Mouse (Mus musculus) E14TG2a.4 (cell line): ENCODE data around the gene Dnmbp.

ENCODE experiments used
- CTCF ChIP-seq: conservative IDR thresholded peaks from 2 replicates; pipeline ENCODE4 v1.5.1; 2014; ENCODE audit warnings: low read length
- NANOG ChIP-seq: IDR thresholded peaks from 2 replicates; pipeline ENCODE4 v1.6.1; 2014; ENCODE audit warnings: borderline replicate concordance, low read length, mixed read lengths

DNA sequence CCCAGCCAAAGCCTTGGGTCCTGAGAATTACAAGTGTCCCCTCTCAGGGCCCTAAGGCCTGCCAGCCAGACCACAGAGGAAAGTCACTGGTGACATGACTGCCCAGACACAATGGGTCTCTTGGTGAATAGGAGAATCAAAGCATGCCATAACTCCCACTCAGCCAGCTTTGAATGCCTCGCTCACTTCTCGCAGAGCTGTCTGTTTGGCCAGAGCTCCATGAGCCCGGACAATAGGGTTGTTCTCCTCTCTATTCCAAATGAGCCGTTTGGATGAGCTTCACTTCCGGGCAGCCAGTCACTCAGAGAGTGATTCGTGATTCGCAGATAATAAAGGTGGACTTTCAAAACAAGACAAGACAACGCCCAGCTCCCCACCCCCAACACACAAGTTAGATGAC is 34.9 kb downstream of the Dnmbp start:
- TF ChIP-seq CTCF (no peak), NANOG (no peak)
